Mouse (Mus musculus) embryonic facial prominence, embryonic 10.5 days (tissue): ENCODE measurements around the gene Calm2. TPM values are rescaled to one million over a fixed set of nuclear protein-coding genes. Genes with fewer than 3 reads are reported as not detected.

Source experiments
- DNase-seq: peaks from one replicate; pipeline ENCODE4 v3.0.0-alpha.2; 2017; ENCODE audit warnings: low spot score
- H3K27ac ChIP-seq: fragments of 300-500 bp; sonication (generic); replicated peaks from 2 replicates; pipeline ENCODE4 v1.5.1; 2016; ENCODE audit warnings: mild to moderate bottlenecking
- H3K27me3 ChIP-seq: fragments of 300-500 bp; sonication (generic); replicated peaks from 2 replicates; pipeline ENCODE4 v1.6.1; 2016; ENCODE audit warnings: low read depth, mild to moderate bottlenecking; ENCODE audit not compliant: poor library complexity, severe bottlenecking
- H3K36me3 ChIP-seq: fragments of 300-500 bp; sonication (generic); replicated peaks from 2 replicates; pipeline ENCODE4 v1.6.1; 2016; ENCODE audit warnings: mild to moderate bottlenecking, moderate library complexity
- H3K4me1 ChIP-seq: fragments of 300-500 bp; sonication (generic); 2 replicates; pipeline ENCODE4 v1.6.1; 2016
- H3K4me3 ChIP-seq: fragments of 300-500 bp; sonication (generic); 2 replicates; pipeline ENCODE4 v1.5.1; 2016; ENCODE audit warnings: mild to moderate bottlenecking, moderate library complexity
- H3K9me3 ChIP-seq: fragments of 300-500 bp; sonication (generic); 2 replicates; pipeline ENCODE4 v1.6.1; 2016; ENCODE audit warnings: mild to moderate bottlenecking
- WGBS: fragments of 180-500 bp; shearing (Covaris S2); methylation state at CpG from one replicate; pipeline ENCODE4 v1.1.7; 2016; 5-methylcytosine and 5-hydroxymethylcytosine counted together
- polyA plus RNA-seq: library from polyadenylated mRNA; unstranded; fragments of >200 nt; fragmentation: Nextera tagmentation; extraction: Ambion mirVana; gene quantifications from 2 replicates; pipeline ENCODE4 v1.2.1, GENCODE M21; 2016

The Calm2 gene
- polyA plus RNA-seq, 1 experiment from 2014 or later = 1,119 TPM

DNA sequence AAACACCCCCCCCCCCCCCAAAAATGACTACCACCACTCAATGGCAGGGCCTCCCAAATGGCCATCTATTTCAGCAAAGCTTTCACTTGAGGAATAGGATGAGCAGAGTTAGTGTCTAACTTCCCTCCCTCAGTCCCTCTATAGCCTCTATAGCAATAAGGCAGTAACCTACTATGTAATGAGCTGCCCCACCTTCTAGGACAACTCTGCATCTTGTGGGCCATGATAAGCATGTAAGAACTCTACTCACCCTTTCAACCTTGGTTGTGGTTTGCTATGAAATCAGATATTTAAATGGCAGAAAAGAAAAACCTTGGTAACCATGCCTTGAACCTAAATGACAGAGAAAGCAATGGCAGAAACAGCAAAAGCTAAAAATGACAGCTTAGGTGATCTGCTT is 14.4 kb downstream of the Calm2 start:
- Histone ChIP-seq H3K27me3 (no peaks in the 10 kb centered on the region), H3K36me3 (peaks cover 92% of the 10 kb centered on the region), H3K4me1 (0 out of 2 replicates have a peak, but pooled peaks cover 6% of the 10 kb centered on the region), H3K27ac (no peak overlapping the region), H3K4me3 (no peak overlapping the region), H3K9me3 (no peaks in the 10 kb centered on the region)
- DNase-seq = no peak

DNA sequence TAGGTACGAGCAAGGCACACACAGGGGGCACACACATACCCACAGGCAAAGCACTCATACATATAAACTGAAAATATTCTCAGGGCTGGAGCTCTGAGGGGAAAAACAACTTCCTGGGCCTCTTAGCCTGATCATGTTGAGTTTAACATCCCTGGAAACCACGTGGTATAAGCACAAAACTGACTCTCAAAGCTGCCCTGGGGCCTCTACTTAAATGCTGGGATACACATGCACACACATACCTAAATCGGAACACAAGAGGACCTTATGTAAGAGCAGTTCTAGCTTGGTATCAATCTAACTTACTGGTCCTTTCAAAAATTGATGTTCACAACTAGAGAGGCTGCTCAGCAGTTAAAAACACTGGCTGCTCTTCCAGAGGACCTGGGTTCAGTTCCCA is 17.3 kb downstream of the Calm2 start:
- Histone ChIP-seq H3K4me3 (no peak overlapping the region), H3K9me3 (no peaks in the 10 kb centered on the region), H3K4me1 (0 out of 2 replicates have a peak, but pooled peaks cover 5% of the 10 kb centered on the region), H3K27me3 (no peaks in the 10 kb centered on the region), H3K27ac (no peak overlapping the region), H3K36me3 (peaks cover 74% of the 10 kb centered on the region)
- no peak for DNase-seq
- 79% methylated on average over 3 of the region's 3 CpGs for WGBS

- H3K27ac ChIP-seq = no peak within 1 kb of the TSS
- no peaks in the 10 kb centered on the region for H3K9me3 ChIP-seq
- H3K36me3 ChIP-seq = peaks cover 54% of the 10 kb centered on the region
- 0 out of 2 replicates have a peak, but pooled peaks cover 5% of the 10 kb centered on the region for H3K4me1 ChIP-seq
- 55% methylated on average over 24 of the region's 24 CpGs for WGBS
- no peak within 1 kb of the TSS for H3K4me3 ChIP-seq
- H3K27me3 ChIP-seq = no peaks in the 10 kb centered on the region
- peak; percentile 22 for DNase-seq
These were observed 19.2 kb downstream of the Calm2 start, which contains the start of gene Stpg4 for GRCm38 (mm10) chr17:87427511-87427910. TSS of gene Stpg4 (minus strand) at chr17:87427741.

DNA sequence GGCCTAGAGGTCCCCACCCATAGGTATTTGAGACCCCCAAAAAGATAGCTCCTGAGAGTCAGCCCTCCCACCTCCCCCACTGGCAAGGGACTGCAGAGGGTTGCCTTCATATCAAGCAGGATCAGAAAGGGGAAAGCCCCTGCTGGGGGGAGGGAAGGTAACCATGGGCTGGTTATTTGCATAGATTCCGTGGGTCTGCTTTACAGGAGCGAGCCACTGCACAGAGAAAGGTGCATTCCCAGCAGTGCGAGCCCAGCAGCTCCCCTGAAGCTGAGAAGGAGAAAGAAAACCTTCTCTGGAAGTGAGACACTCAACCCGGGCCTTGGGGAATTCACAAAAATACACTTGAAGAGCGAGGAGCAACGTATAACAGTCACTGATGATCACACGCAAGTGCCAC is 28.7 kb downstream of the Calm2 start:
- no peak overlapping the region for H3K4me3 ChIP-seq
- DNase-seq = no peak
- peaks cover 2% of the 10 kb centered on the region; the same call in 1 of the 2 replicates for H3K36me3 ChIP-seq
- 75% methylated on average over 7 of the region's 7 CpGs for WGBS
- no peaks in the 10 kb centered on the region for H3K9me3 ChIP-seq
- 0 out of 2 replicates have a peak, but pooled peaks cover 6% of the 10 kb centered on the region for H3K4me1 ChIP-seq
- H3K27ac ChIP-seq = no peak overlapping the region
- H3K27me3 ChIP-seq = no peaks in the 10 kb centered on the region

GRCm38 (mm10) chr17:87406646-87407045 is 40.1 kb downstream of the Calm2 start:
- 78% methylated on average over 4 of the region's 4 CpGs for WGBS
- no peak for DNase-seq
- Histone ChIP-seq H3K36me3 (no peaks in the 10 kb centered on the region), H3K4me3 (no peak overlapping the region), H3K27me3 (no peaks in the 10 kb centered on the region), H3K9me3 (no peaks in the 10 kb centered on the region), H3K27ac (no peak overlapping the region), H3K4me1 (no peaks in the 10 kb centered on the region)

DNA sequence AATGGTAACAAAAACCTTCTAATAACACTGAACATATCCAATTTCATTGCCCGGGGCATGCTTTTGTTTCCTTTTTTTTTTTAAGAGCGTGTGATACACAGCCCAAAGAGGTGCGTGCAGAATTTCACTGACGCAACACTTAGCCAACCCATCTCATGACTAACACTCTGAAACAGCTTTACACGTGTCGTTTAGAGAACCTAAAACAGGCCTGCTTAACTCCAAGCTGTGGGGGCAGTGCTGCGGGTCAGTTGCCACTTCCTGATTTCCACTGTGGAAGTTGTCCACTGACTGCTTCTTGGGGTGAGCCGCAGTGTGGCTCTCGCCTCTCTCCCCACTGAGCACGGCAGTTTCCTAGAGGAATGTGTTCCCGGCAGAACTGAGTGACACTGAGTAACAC is 41.2 kb downstream of the Calm2 start:
- Histone ChIP-seq H3K27me3 (no peaks in the 10 kb centered on the region), H3K36me3 (no peaks in the 10 kb centered on the region), H3K4me3 (no peak overlapping the region), H3K27ac (no peak overlapping the region), H3K4me1 (no peaks in the 10 kb centered on the region), H3K9me3 (no peaks in the 10 kb centered on the region)
- 71% methylated on average over 11 of the region's 11 CpGs for WGBS
- DNase-seq = no peak

DNA sequence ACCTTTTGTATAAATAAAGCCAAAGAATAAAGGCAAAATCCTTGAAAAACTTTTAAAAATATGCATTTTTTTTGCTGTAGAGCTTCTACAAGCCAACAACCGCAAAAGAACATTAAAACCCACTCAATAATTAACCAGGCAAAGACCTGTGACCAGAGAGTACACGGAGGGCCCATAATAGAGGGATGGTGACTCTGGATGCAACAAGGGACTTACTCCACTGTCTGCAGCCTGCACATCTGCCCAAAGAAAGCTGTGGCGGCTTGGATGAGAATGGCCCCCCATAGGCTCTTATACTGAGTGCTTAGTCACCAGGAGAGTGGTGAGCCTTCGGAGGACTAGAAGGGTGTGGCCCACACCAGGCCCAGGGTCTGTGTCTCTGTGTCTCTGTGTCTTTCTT is 43.3 kb downstream of the Calm2 start:
- H3K4me1 ChIP-seq = peaks cover 4% of the 10 kb centered on the region; the same call in 1 of the 2 replicates
- no peaks in the 10 kb centered on the region for H3K27me3 ChIP-seq
- WGBS = 84% methylated on average over 4 of the region's 4 CpGs
- no peak overlapping the region for H3K4me3 ChIP-seq
- no peaks in the 10 kb centered on the region for H3K36me3 ChIP-seq
- no peak for DNase-seq
- H3K27ac ChIP-seq = no peak overlapping the region
- H3K9me3 ChIP-seq = no peaks in the 10 kb centered on the region

DNA sequence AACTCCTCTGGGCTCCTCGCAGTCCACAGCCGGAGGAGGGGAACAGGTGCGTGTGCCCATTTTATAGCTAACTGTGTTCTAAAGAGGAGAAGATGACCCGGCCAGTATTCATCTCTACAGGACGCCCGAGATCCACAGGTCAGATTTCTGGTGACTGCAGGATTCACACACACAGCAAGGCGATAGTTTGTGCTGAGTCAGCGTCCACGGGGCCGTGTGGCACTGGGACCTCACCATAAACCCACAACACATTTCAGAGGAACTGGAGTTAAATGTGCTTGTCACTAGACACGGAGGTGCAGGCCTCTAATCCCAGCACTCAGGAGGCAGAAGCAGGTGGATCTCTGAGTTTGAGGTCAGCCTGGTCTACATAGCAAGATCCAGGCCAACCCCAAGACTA is 44.3 kb downstream of the Calm2 start:
- DNase-seq = no peak
- H3K9me3 ChIP-seq = no peaks in the 10 kb centered on the region
- WGBS = 89% methylated on average over 11 of the region's 11 CpGs
- no peaks in the 10 kb centered on the region for H3K27me3 ChIP-seq
- H3K4me3 ChIP-seq = no peak overlapping the region
- H3K4me1 ChIP-seq = peaks cover 5% of the 10 kb centered on the region; the same call in 1 of the 2 replicates
- H3K27ac ChIP-seq = no peak overlapping the region
- no peaks in the 10 kb centered on the region for H3K36me3 ChIP-seq

DNA sequence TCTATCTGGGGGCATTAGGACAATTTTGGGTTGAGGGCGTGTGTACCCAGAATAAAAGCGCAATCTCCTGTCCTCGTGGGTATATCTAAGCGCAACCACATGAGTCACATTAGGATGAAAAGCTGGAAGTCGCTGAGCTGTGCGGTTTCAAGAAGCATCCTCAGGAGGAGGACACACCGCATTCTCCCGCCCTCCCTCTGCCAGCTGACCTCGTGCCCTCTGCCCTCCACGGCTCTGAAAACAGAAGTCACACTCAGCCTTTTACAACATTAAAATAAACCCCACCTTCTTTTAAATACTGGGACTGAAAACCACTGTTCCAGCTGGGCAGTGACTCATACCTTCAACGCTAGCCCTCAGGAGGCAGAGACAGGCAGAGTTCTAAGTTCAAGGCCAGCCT is 49.6 kb downstream of the Calm2 start:
- Histone ChIP-seq H3K36me3 (no peaks in the 10 kb centered on the region), H3K27me3 (no peaks in the 10 kb centered on the region), H3K27ac (no peak overlapping the region), H3K9me3 (no peaks in the 10 kb centered on the region), H3K4me3 (no peak overlapping the region), H3K4me1 (peaks cover 11% of the 10 kb centered on the region; the same call in 1 of the 2 replicates)
- WGBS = 66% methylated on average over 11 of the region's 11 CpGs
- no peak for DNase-seq

- H3K27me3 ChIP-seq = no peaks in the 10 kb centered on the region
- H3K9me3 ChIP-seq = no peaks in the 10 kb centered on the region
- no peak overlapping the region for H3K27ac ChIP-seq
- H3K36me3 ChIP-seq = no peaks in the 10 kb centered on the region
- peaks cover 8% of the 10 kb centered on the region; the same call in 1 of the 2 replicates for H3K4me1 ChIP-seq
- DNase-seq = no peak
- 80% methylated on average over 7 of the region's 7 CpGs for WGBS
- no peak overlapping the region for H3K4me3 ChIP-seq
These were observed 55.5 kb downstream of the Calm2 start for GRCm38 (mm10) chr17:87391242-87391641.

DNA sequence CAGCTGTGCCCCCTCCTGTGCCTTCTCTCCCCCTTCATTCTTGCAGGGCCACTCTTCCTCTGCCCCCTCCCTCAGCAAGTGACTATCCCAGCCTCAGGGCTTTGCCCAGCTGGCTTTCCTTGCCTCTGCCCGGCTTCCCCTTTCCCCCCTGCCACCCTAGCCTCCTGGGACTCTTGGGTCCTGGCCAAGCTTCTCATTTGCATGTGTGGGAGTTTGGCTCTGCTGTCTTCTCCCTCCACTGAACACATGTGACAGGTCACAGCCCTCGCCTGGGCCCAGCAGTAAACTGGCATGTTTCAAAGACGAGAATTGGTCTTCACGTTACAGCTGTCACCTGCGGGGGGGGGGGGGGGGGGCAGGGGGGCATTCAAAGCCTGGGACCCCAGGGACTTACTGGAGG is 59.7 kb downstream of the Calm2 start:
- H3K36me3 ChIP-seq = no peaks in the 10 kb centered on the region
- H3K27ac ChIP-seq = no peak overlapping the region
- WGBS = 61% methylated on average over 5 of the region's 5 CpGs
- no peak for DNase-seq
- no peak overlapping the region for H3K4me3 ChIP-seq
- H3K4me1 ChIP-seq = 0 out of 2 replicates have a peak, but pooled peaks cover 3% of the 10 kb centered on the region
- H3K27me3 ChIP-seq = no peaks in the 10 kb centered on the region
- H3K9me3 ChIP-seq = no peaks in the 10 kb centered on the region

DNA sequence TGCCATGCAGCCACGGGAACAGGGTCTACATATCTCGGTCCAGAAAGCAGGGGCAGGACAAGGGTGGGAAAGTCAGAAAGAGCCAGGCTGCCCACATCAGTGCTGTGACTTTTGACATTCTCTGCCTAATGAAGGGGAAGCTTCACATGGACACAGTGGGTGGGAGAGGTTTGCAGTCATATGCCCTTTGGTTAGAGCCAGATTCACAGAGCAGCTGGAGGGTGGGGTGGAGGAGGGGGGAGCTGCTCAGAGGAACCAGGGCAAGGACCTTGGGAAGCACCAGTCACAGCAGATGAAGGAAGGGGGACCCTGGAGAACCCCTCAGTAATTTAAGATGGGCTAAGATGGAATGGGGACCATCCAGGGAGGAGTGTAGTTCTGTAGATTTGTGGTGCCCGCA is 60.9 kb downstream of the Calm2 start:
- no peaks in the 10 kb centered on the region for H3K27me3 ChIP-seq
- peaks cover 13% of the 10 kb centered on the region; the same call in 1 of the 2 replicates for H3K4me1 ChIP-seq
- no peak for DNase-seq
- no peak overlapping the region; the same call in 1 of the 2 replicates for H3K27ac ChIP-seq
- 82% methylated on average over 3 of the region's 3 CpGs for WGBS
- H3K9me3 ChIP-seq = no peaks in the 10 kb centered on the region
- H3K4me3 ChIP-seq = no peak overlapping the region
- no peaks in the 10 kb centered on the region for H3K36me3 ChIP-seq
